Mouse (Mus musculus) G1E (cell line): ENCODE results near the gene Klhl9. TPM values are rescaled to one million over a fixed set of nuclear protein-coding genes. Genes with fewer than 3 reads are reported as not detected.
A peak's percentile ranks its signal among the peaks of the same experiment; 100 is the strongest.
"Not testable (repeated sequence)": the region's sequence is repeated elsewhere in the genome, so short reads cannot be mapped to it uniquely, and the experiment has no call there.

ENCODE experiments used
- ATAC-seq: 2 replicates; pipeline ENCODE4 v1.8.0; 2016; ENCODE audit warnings: mild to moderate bottlenecking; ENCODE audit not compliant: insufficient number of reproducible peaks, poor library complexity, low FRiP score, severe bottlenecking; ENCODE audit errors: extremely low read depth
- DNase-seq: peaks from one replicate; pipeline ENCODE4 v3.0.0; 2012; ENCODE audit warnings: low spot score
- H3K27me3 ChIP-seq: 2 replicates; pipeline ENCODE4 v1.6.1; 2012; ENCODE audit warnings: mild to moderate bottlenecking, low read length, inconsistent platforms; ENCODE audit not compliant: insufficient read depth
- H3K36me3 ChIP-seq: replicated peaks from 2 replicates; pipeline ENCODE3; 2012; ENCODE audit warnings: mild to moderate bottlenecking, inconsistent platforms
- H3K4me1 ChIP-seq: 2 replicates; pipeline ENCODE4 v1.6.1; 2012; ENCODE audit warnings: low read depth, low read length, inconsistent platforms, mixed read lengths; ENCODE audit not compliant: insufficient read depth
- H3K4me3 ChIP-seq: 2 replicates; pipeline ENCODE4 v1.5.1; 2012; ENCODE audit warnings: low read depth, mild to moderate bottlenecking, inconsistent platforms, low read length, moderate library complexity, mixed read lengths
- H3K9me3 ChIP-seq: replicated peaks from 2 replicates; pipeline ENCODE4 v1.6.1; 2012; ENCODE audit warnings: inconsistent platforms
- CTCF ChIP-seq: IDR thresholded peaks from 2 replicates; pipeline ENCODE4 v1.5.1; 2012; ENCODE audit warnings: low read depth, low read length, inconsistent platforms, mixed read lengths
- GATA1 ChIP-seq: IDR thresholded peaks from 2 replicates; pipeline ENCODE4 v1.6.1; 2012; ENCODE audit warnings: borderline replicate concordance, low read length, inconsistent platforms, mixed read lengths
- GATA2 ChIP-seq: IDR thresholded peaks from 2 replicates; pipeline ENCODE4 v1.6.1; 2012; ENCODE audit warnings: low read depth, low read length, inconsistent platforms, borderline replicate concordance
- POLR2AphosphoS5 ChIP-seq: IDR thresholded peaks from 2 replicates; pipeline ENCODE4 v1.6.1; 2012; ENCODE audit warnings: low read depth, low read length, inconsistent platforms; ENCODE audit not compliant: insufficient replicate concordance
- TAL1 ChIP-seq: conservative IDR thresholded peaks from 2 replicates; pipeline ENCODE4 v1.6.1; 2012; ENCODE audit warnings: low read depth, low read length, inconsistent platforms, mixed read lengths
- polyA plus RNA-seq: library from polyadenylated mRNA; stranded (reverse); fragments of >175 nt; gene quantifications from 2 replicates; pipeline ENCODE4 v1.2.3, GENCODE M21; 2012
- total RNA-seq, 2 experiments: library from RNA; stranded (forward) in 1 of 2; stranded (reverse) in 1 of 2; fragments of 200-1000 nt in 1 of 2; fragments of >200 nt in 1 of 2; fragmentation: Nextera tagmentation in 1 of 2; gene quantifications; 2 replicates each; pipeline ENCODE4 v1.2.3; 2014 to 2017

Klhl9 gene
- 63.5 and 64.7 TPM in 2 replicates for total RNA-seq (2014; fragmentation: Nextera tagmentation)
- 95.4 and 115 TPM in 2 replicates for total RNA-seq (2017)
- polyA plus RNA-seq: 5.6 and 6.3 TPM in 2 replicates

- peaks cover 23% of the 10 kb centered on the region for H3K36me3 ChIP-seq
- DNase-seq: peak; percentile 95
- H3K9me3 ChIP-seq: no peaks in the 10 kb centered on the region
- ATAC-seq: peak; percentile 73
- H3K4me1 ChIP-seq: peaks cover 29% of the 10 kb centered on the region
- no peaks in the 10 kb centered on the region for H3K27me3 ChIP-seq
- TF ChIP-seq POLR2AphosphoS5 (no peak), GATA2 (no peak), GATA1 (no peak), TAL1 (no peak), CTCF (no peak)
- peak within 1 kb of the TSS; percentile 97 for H3K4me3 ChIP-seq
Observed at GRCm38 (mm10) chr4:88721791-88722721, at the start of gene Klhl9, which contains the start of gene Gm26566. Klhl9 (minus strand) TSS chr4:88722465. Gm26566 (plus strand) TSS chr4:88721805.

GRCm38 (mm10) chr4:88763384-88764018 lies 41.2 kb upstream of the Klhl9 start:
- H3K4me1 ChIP-seq, ATAC-seq, H3K4me3 ChIP-seq, H3K27me3 ChIP-seq, DNase-seq, H3K9me3 ChIP-seq, H3K36me3 ChIP-seq: not testable (repeated sequence)

- not testable (repeated sequence) for H3K4me3 ChIP-seq, DNase-seq, ATAC-seq, H3K4me1 ChIP-seq, H3K27me3 ChIP-seq, H3K9me3 ChIP-seq, H3K36me3 ChIP-seq
Observed at GRCm38 (mm10) chr4:88762341-88762740, 40.1 kb upstream of the Klhl9 start.

- not testable (repeated sequence) for H3K27me3 ChIP-seq, H3K4me3 ChIP-seq, H3K36me3 ChIP-seq, DNase-seq, ATAC-seq, H3K4me1 ChIP-seq, H3K9me3 ChIP-seq
Observed at GRCm38 (mm10) chr4:88761776-88762175, 39.5 kb upstream of the Klhl9 start.

GRCm38 (mm10) chr4:88760431-88760830 lies 38.2 kb upstream of the Klhl9 start:
- not testable (repeated sequence) for H3K36me3 ChIP-seq, DNase-seq, H3K4me1 ChIP-seq, H3K9me3 ChIP-seq, H3K27me3 ChIP-seq, H3K4me3 ChIP-seq, ATAC-seq

- H3K4me3 ChIP-seq: not testable (repeated sequence)
Observed at GRCm38 (mm10) chr4:88759610-88760268, 37.5 kb upstream of the Klhl9 start, which contains the start of gene Gm13283. Gm13283 (plus strand) TSS chr4:88760119.

GRCm38 (mm10) chr4:88758751-88759150 lies 36.5 kb upstream of the Klhl9 start:
- H3K4me3 ChIP-seq, H3K4me1 ChIP-seq, H3K36me3 ChIP-seq, H3K9me3 ChIP-seq, DNase-seq, ATAC-seq, H3K27me3 ChIP-seq: not testable (repeated sequence)

More at GRCm38 (mm10) chr4:88759610-88760268, 37.5 kb upstream of the Klhl9 start, which contains the start of gene Gm13283:
- not testable (repeated sequence) for H3K9me3 ChIP-seq, DNase-seq, H3K4me1 ChIP-seq, H3K36me3 ChIP-seq, H3K27me3 ChIP-seq, ATAC-seq

GRCm38 (mm10) chr4:88757628-88758031 lies 35.4 kb upstream of the Klhl9 start:
- not testable (repeated sequence) for H3K9me3 ChIP-seq, H3K4me1 ChIP-seq, H3K27me3 ChIP-seq, H3K36me3 ChIP-seq, H3K4me3 ChIP-seq, DNase-seq, ATAC-seq

GRCm38 (mm10) chr4:88756581-88757513 lies 34.6 kb upstream of the Klhl9 start:
- H3K4me3 ChIP-seq, ATAC-seq, DNase-seq: not testable (repeated sequence)

More at GRCm38 (mm10) chr4:88756581-88757513, 34.6 kb upstream of the Klhl9 start:
- H3K4me1 ChIP-seq, H3K36me3 ChIP-seq, H3K27me3 ChIP-seq, H3K9me3 ChIP-seq: not testable (repeated sequence)
